Mouse (Mus musculus) mature B cell (primary cell): ENCODE data around the gene Zfp9.

Experiments
- in situ Hi-C: fragments of 300-500 bp; cut with MboI; formaldehyde crosslinking; loops from 2 replicates; pipeline ENCODE4 v1.14.3; 2019

Gene Zfp9

GRCm38 (mm10) chr6:118478957-118479708 lies at the start of gene Zfp9:
Gene Zfp9 (minus strand): TSS chr6:118479320.
- in situ Hi-C loops, result no loop called here

DNA sequence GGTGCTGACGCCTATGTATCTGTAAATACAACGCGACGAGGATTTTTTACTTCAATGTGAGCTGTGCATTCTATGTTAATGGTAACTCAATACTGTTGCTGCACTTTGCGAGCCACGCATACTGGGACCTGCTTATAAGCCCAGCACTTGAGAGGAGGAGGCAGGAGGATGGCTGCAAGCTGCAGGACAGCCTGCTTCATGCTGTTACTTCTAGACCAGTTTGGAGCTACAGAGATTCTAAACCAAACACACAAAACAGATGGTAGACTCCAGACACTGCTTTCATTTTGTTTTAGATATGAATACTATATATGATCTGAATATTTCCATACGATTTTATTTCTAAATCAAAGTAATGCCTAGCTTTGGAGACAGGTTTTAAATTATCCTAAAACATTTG lies 41.5 kb upstream of the Zfp9 start:
- in situ Hi-C loops, result no loop called here

DNA sequence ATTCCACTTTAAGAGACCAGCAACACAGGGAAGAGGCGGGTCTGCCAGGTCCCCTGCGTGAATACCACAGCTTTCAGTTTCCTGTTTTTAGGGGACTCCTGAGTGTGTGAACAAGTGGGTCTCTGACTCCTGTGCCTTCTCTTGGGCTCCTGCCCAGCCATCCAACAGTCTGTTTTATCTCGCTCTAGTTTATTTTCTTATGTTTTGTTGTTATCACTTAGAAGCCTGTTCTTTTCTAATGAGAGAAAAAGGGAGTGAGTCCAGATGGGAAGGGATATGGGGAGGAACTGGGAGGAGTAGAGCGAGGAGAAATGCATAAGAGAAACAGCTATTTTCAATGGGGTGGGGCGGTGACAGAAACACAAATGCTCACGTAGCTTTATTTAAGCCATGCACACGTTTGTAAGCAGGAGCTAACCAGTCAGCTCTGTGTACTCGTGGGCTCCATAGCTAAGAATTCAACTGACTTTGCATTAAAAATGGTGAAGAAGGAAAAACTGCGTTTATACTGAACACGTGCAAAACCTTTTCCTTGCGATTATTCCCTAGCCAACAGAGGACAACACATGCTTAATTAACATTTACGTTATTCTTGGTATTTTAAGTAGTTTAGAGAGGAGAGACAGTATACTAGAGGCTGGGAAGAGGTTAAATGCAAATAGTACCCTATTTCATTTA lies 34.4 kb upstream of the Zfp9 start:
- in situ Hi-C loops, result no loop called here

- in situ Hi-C loops, result no loop called here
Observed at GRCm38 (mm10) chr6:118499010-118499409, 19.9 kb upstream of the Zfp9 start.

DNA sequence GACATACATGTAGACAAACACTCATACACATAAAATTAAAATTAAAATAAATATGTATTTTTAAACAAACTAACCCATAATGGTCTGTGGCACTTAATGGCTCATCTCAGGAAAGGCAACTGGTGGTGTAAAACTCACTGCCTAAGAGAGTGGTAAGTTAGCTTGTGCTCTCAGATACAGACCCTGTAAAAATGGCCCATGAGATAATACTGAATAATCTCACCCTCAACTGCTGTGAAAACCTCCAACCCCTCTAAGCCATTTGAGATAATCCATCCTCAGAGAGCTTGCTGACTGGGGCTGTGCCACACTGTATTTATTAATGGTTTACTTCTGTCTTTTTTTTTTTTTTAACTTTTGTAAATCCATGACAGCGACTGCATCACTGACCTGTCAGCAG lies 3.0 kb upstream of the Zfp9 start:
- in situ Hi-C loops, result no loop called here

DNA sequence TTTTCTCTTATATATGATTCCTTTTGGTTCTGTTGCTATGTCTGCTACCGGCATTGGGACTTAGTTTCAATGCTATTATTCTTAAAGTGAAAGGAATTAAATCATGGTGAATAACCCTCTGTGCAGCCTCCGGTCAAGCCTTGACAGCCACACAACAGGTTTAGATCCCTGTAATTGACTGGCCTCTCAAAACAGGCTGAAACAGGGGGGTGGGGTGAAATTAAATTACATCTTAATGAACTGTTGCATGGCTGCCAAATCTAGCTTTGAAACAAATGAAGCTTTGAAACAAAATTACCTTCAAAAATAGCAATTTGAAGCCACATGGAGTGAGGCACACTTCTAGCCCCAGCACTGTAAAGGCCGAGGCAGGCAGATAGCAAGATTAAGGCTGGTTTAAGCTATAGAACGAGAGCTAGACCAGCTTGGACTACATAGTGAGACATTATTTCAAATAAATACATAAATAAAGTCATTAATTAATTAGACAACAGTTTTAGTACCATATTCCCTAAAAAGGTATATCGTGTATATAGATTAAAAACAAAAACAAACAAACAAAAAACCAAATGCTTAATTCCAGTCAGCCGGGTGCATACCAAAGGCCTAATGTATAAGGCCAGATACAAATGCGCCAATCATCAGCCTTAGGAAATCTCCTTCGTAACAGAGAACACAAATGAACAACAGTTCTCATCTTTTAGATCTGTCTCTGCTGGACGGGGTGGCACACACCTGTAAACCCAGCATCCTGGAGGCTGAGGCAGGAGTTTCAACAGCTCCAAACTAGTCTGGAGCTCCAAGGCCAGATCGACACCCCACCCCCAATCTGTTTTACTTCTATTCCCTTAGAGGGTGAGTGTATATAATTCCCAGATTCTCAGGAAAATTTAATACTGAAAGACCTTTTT lies 990 bp downstream of the Zfp9 start:
- in situ Hi-C loops, result no loop called here

DNA sequence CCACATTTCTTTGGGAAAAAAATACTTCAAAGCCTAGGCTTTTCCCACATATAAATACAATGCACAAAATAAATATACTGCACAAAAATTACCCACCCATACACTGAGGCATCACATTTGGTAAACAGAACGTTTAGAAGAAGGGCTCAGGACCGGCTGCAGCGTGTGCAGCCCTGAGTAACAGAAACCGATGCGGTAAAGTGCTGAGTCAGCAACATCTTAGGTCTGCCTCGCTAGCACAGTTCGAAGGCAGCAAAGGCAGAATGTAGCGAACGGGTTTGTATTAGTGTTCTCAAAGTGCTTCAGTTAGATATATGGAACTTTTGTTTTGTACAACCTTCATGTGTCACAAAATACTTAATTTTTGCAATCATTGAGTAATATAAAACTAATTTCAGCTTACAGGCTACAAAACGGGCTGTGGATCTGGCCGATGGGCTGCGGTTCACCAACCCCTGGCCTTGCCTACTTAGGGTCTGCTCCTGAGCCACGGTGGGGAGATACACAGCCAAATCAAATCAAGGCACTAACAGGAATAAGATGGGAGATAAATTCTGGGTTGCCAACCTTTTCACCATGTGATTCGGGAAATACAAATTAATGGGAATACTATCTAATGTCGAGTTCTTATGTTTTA lies 16.9 kb downstream of the Zfp9 start:
- in situ Hi-C loops, result no loop called here

DNA sequence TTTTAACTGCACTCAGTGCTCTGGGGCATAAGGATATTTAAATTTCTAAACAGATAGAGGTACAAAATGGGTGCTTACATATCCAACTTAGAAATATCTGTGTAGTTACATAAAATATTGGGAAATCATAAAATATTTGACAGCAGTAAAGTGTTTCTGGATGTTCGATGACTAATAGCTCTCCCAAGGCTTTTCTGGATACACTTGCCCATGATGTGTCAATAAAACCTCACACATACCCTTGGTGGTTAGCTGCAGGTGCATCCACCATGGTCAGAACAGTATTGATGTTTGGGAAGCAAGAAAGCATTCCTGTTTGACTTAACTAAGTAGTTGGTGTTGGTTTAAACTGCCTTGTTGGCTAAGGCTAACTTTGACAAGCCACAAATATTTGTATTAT lies 21.4 kb downstream of the Zfp9 start:
- in situ Hi-C loops, result no loop called here

GRCm38 (mm10) chr6:118455042-118455631 lies 24.0 kb downstream of the Zfp9 start, which contains the start of gene Zfp248:
Gene Zfp248 (minus strand): TSS chr6:118455528.
- in situ Hi-C loops, result no loop called here

- in situ Hi-C loops, result no loop called here
Observed at GRCm38 (mm10) chr6:118454452-118454851, 24.7 kb downstream of the Zfp9 start.

GRCm38 (mm10) chr6:118431502-118431901 lies 47.6 kb downstream of the Zfp9 start:
- in situ Hi-C loops, result no loop called here

DNA sequence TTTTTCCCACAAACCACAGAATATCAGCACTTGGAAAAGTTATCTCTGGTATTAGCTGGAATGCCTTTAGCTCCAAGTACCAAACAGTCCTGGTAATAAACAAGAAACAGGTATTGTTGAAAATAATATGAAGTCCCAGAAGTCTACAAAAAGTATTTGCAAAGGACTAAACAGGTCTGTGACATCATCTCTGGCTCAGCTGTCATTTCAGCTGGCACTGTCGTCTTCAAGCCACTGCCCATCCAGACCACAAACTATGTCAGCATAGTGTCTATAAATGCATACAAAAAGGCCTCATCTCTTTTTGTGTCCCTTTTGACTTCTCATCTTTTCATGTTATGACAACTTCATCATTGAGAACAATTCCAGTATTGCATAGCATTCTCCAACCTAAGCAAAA lies 52.5 kb downstream of the Zfp9 start:
- in situ Hi-C loops, result no loop called here

- in situ Hi-C loops, result no loop called here
Observed at GRCm38 (mm10) chr6:118419050-118419920, 59.8 kb downstream of the Zfp9 start, which contains the start of gene Bms1. Gene Bms1 (minus strand): TSS chr6:118419474.
